Mouse (Mus musculus): Measurements from ENCODE around the gene Dpf2. TPM values are rescaled to one million over a fixed set of nuclear protein-coding genes. Genes with fewer than 3 reads are reported as not detected.

Gene Dpf2
- total RNA-seq (2023) = 100 to 1,000 TPM; 147 to 183 TPM

DNA sequence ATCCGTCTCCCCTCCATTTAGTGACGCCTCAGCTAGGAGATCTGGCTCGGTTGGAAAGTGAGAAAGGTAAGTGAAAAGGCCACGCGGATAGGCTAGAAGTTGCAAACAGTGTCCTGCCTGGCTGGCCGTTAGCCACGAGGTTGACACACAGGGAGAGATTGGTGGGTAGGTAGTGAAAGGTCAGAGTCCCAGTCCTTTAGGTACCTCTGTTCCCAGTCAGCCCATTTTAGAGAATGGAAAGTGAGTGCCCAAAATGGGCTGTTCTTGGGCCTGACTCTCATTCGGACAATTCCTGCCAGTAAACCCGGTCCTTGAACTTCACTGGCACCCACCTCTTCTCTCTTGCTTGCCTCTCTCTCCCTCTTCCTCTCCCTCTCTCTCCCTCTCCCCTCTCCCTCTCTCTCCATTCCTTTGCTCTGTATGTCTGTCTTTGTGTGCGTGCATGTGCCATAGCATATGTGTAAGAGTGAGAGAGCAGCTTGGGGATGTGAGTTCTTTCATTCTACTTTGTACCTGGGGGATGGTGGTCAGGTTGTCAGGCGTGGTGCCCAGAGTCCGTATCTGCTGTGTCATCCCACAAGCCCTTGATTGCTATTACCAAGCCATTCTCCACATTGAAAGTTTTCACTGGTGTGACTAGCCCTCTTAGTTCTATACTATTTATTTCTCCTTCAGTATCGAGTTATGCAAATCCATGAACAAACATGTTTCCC lies at the start of gene Dpf2:
Dpf2 (minus strand) TSS at position 4 of the 713 bp plus-strand sequence.

DNA sequence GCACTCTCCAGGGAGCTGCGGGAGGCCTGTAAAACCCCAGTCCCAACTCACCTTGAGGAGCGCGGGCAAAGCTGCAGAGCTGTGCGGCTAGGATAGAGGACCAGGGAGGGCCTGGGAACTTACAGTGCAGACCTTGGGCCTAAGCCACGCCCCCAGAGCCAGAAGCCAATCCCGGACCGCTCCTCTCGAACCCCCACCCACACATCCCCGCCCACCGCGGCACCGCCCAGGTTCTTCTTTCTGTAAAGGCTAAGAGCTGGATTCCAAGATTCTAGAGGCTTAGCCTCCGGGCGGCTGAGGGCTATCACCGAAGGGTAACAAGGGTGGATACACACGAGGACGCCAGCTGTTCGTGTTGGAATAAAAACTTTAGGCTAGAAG lies 11.9 kb upstream of the Dpf2 start, which contains the start of gene Cdc42ep2:
Cdc42ep2 (minus strand) TSS at position 104 of the 381 bp plus-strand sequence.

DNA sequence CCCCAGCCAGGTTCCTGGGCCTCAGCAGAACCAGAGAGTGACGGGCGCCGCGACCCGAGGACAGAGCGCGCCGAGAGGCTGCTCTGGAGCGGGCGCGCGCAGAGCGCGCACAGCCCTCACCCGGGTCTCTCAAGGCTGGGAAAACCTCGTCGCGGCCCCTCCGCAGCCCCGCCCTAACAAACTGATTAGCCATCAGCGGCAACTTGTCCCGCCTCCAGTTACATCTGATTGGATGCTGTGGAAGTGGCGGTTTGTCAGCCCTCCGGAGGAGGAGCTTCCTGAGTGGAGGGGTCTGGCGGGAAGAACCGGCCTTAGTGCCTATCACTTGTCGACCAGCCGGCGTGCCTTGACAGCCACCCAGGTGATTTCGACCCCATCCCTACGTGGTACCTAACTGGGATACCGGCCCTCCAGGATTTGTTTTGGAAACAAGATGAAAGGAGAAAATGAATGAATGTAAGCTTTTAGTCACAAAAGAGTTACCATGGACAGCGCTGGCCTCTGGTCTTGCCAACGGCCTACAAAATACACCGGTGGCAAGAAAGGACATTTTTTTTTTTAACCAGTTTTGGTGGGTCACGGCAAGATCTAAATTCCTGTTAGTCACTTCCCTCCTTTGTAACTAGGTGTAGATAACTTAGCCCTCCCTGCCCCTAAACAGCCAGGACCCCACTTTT lies 18.7 kb downstream of the Dpf2 start, which contains the start of gene Tigd3:
Tigd3 (minus strand) TSS at position 148 of the 677 bp plus-strand sequence.

DNA sequence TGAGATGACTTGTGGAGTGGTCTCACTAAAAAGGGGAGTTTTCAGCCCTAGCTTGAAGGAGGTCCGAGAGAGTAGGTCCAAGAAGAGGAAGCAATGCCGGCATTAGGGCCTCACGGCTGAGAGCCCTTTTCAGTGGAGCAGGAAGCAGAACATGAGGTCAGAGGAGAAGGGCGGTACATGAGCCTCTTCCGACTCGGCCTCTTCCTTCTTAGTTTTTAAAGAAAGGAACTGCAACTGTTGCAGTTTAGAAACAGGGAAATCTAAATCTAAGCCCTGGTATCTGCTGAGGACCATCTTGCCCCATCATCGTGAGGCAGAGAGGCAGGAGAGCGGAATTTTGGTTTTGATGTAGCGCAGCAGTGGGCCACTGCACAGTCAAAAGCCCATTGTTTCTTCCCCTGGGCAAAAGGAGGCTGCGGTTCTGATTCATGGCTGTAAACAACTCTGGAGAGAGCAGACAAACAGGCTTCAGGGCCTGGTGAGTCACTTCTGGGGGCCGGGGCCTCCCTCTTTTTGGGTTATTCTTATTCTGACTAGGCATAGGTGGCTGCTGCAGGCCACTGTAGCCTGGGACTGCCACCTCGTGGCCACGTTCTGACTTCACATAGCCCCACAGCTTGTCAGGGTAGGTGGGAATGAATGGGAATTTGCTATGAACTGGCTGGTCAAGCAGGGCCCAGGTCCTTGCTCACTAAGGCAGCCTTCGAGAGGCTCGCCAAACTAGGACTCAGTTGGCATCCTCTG lies 35.0 kb downstream of the Dpf2 start, which contains the start of gene Slc25a45:
Slc25a45 (plus strand) TSS at position 191 of the 744 bp plus-strand sequence.

DNA sequence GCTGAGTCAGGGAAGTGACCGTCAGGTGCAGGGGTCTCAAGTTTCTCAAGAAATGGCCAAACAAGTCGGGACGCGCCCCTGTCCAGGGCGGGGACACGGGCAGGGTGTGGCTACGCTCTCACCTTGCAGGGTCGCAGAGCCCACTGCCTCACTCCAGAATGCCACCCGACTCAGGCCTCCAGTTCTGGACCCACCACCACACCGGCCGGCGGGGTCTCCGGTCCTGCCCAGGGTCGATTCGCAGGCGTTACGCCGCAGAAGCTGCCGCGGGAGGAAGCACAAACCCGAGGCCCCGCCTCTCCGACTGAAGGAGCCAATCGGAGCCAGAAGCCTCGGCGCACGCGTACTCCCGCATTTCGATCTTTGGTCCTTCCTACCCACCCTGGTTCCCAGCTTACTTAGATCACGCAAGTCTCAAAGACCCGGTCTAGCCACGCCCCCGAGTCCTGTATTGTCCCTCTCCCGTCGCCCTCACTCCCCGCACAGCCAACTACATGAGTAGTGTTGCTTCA lies 37.8 kb downstream of the Dpf2 start, which contains the start of gene Frmd8:
Frmd8 (minus strand) TSS at position 306 of the 512 bp plus-strand sequence.

Other genes starting within 250 kb of the Dpf2 start
- gene Sipa1, start 249.3 kb downstream of the Dpf2 start, total RNA-seq (2023) = 100 to 1,000 TPM; 205 to 236 TPM
- 10 to 100 TPM; 47.9 to 54.0 TPM for gene Map3k11, start 224.3 kb downstream of the Dpf2 start, total RNA-seq (2023)
- gene Pcnx3, start 224.1 kb downstream of the Dpf2 start, total RNA-seq (2023) = 100 to 1,000 TPM; 154 to 180 TPM
- gene Kcnk7, start 208.6 kb downstream of the Dpf2 start, total RNA-seq (2023) = 1 to 10 TPM; 1.1 to 1.3 TPM
- 10 to 100 TPM; 33.2 to 33.4 TPM for gene Ehbp1l1, start 186.7 kb downstream of the Dpf2 start, total RNA-seq (2023)
- gene Fam89b, start 183.4 kb downstream of the Dpf2 start, total RNA-seq (2023) = 10 to 100 TPM; 33.5 to 40.3 TPM
- gene Ltbp3, start 172.1 kb downstream of the Dpf2 start, total RNA-seq (2023) = not detected
- 10 to 100 TPM; 77.1 to 92.3 TPM for gene Scyl1, start 141.6 kb downstream of the Dpf2 start, total RNA-seq (2023)
- gene Frmd8, start 37.7 kb downstream of the Dpf2 start, total RNA-seq (2023) = 100 to 1,000 TPM; 177 to 193 TPM
- gene Slc25a45, start 35.2 kb downstream of the Dpf2 start, total RNA-seq (2023) = 10 to 100 TPM; 22.3 to 23.2 TPM
- gene Tigd3, start 18.9 kb downstream of the Dpf2 start, total RNA-seq (2023) = 1 to 10 TPM; 4.9 to 6.1 TPM
- under 1 TPM in 1 of 2 experiments, not detected in 1; 0.52 TPM for gene Cdc42ep2, start 11.8 kb upstream of the Dpf2 start, total RNA-seq (2023)
- gene Pola2, start 51.2 kb upstream of the Dpf2 start, total RNA-seq (2023) = 10 to 100 TPM; 66.1 to 74.2 TPM
- gene Slc22a20, start 73.1 kb upstream of the Dpf2 start, total RNA-seq (2023) = not detected
- gene Capn1, start 102.9 kb upstream of the Dpf2 start, total RNA-seq (2023) = 100 to 1,000 TPM; 165 to 174 TPM
- gene Syvn1, start 133.6 kb upstream of the Dpf2 start, total RNA-seq (2023) = 10 to 100 TPM; 49.9 to 56.0 TPM
- gene Mrpl49, start 144.8 kb upstream of the Dpf2 start, total RNA-seq (2023) = 10 to 100 TPM; 21.7 to 31.5 TPM
- gene Fau, start 144.8 kb upstream of the Dpf2 start, total RNA-seq (2023) = 1,000 to 10,000 TPM; 3,055 to 3,156 TPM
- 10 to 100 TPM; 16.1 to 20.1 TPM for gene Znhit2, start 148.2 kb upstream of the Dpf2 start, total RNA-seq (2023)
- gene Tm7sf2, start 155.4 kb upstream of the Dpf2 start, total RNA-seq (2023) = 10 to 100 TPM; 18.7 to 20.5 TPM
- gene Vps51, start 164.2 kb upstream of the Dpf2 start, total RNA-seq (2023) = 100 to 1,000 TPM; 107 to 113 TPM
- not detected for gene Tmem262, start 167.0 kb upstream of the Dpf2 start, total RNA-seq (2023)
- not detected for gene Gm28374, start 169.2 kb upstream of the Dpf2 start, total RNA-seq (2023)
- 10 to 100 TPM; 56.5 to 63.3 TPM for gene Zfpl1, start 171.9 kb upstream of the Dpf2 start, total RNA-seq (2023)
- 1 to 10 TPM; 1.7 to 3.6 TPM for gene Cdca5, start 172.0 kb upstream of the Dpf2 start, total RNA-seq (2023)
- gene AC131692.1, start 181.4 kb upstream of the Dpf2 start, total RNA-seq (2023) = not detected
- not detected for gene Naaladl1, start 192.8 kb upstream of the Dpf2 start, total RNA-seq (2023)
- 10 to 100 TPM; 10.7 to 14.0 TPM for gene Sac3d1, start 205.6 kb upstream of the Dpf2 start, total RNA-seq (2023)
- gene Snx15, start 215.3 kb upstream of the Dpf2 start, total RNA-seq (2023) = 10 to 100 TPM; 33.6 to 39.4 TPM
- under 1 TPM in 1 of 2 experiments, not detected in 1; 0.95 TPM for gene Batf2, start 228.0 kb upstream of the Dpf2 start, total RNA-seq (2023)
- gene Arl2, start 228.5 kb upstream of the Dpf2 start, total RNA-seq (2023) = 10 to 100 TPM; 24.3 to 25.9 TPM